Mouse (Mus musculus) MEL (cell line): ENCODE results near the gene Nrcam. TPM values are rescaled to one million over a fixed set of nuclear protein-coding genes. Genes with fewer than 3 reads are reported as not detected.

Source experiments
- DNase-seq: peaks from one replicate; pipeline ENCODE4 v3.0.0; 2011; ENCODE audit warnings: low read depth, low spot score
- H3K27ac ChIP-seq: 2 replicates; pipeline ENCODE4 v1.5.1; 2012; ENCODE audit warnings: low read depth, mild to moderate bottlenecking, control low read depth, low read length, moderate library complexity; ENCODE audit not compliant: control insufficient read depth
- H3K27me3 ChIP-seq, 2 experiments: fragments of 150-350 bp in 1 of 2; sonication (generic) in 1 of 2; 2 replicates each; pipeline ENCODE4 v1.6.1; 2012; ENCODE audit warnings: low read length in 2 of 2, mild to moderate bottlenecking in 2 of 2, improper control_type of control experiment in 1 of 2, moderate library complexity in 1 of 2; ENCODE audit not compliant: insufficient read depth in 2 of 2, control insufficient read depth in 1 of 2
- H3K36me3 ChIP-seq, 2 experiments: 2 replicates each; pipeline ENCODE4 v1.6.1; 2012 to 2014; ENCODE audit warnings: low read length in 2 of 2, improper control_type of control experiment in 1 of 2, inconsistent platforms in 1 of 2, mild to moderate bottlenecking in 1 of 2; ENCODE audit not compliant: insufficient read depth in 2 of 2, control insufficient read depth in 1 of 2
- H3K4me1 ChIP-seq, 2 experiments: fragments of 150-350 bp in 1 of 2; sonication (generic) in 1 of 2; 2 replicates each; pipeline ENCODE4 v1.6.1; 2012; ENCODE audit warnings: low read length in 2 of 2, improper control_type of control experiment in 1 of 2, mild to moderate bottlenecking in 1 of 2; ENCODE audit not compliant: insufficient read depth in 2 of 2, control insufficient read depth in 1 of 2
- H3K4me3 ChIP-seq, 2 experiments: fragments of 150-350 bp in 1 of 2; sonication (generic) in 1 of 2; 2 replicates each; pipeline ENCODE4 v1.5.1; 2012; ENCODE audit warnings: low read depth in 2 of 2, low read length in 2 of 2, mild to moderate bottlenecking in 2 of 2, moderate library complexity in 2 of 2, control low read depth in 1 of 2, improper control_type of control experiment in 1 of 2; ENCODE audit not compliant: control insufficient read depth in 1 of 2, insufficient read depth in 1 of 2
- H3K79me2 ChIP-seq: 2 replicates; pipeline ENCODE4 v1.6.1; 2012; ENCODE audit warnings: mild to moderate bottlenecking, low read length, moderate library complexity; ENCODE audit not compliant: control insufficient read depth, poor library complexity, insufficient read depth
- H3K9ac ChIP-seq: 2 replicates; pipeline ENCODE4 v1.6.1; 2012; ENCODE audit warnings: low read depth, mild to moderate bottlenecking, control low read depth, low read length, moderate library complexity; ENCODE audit not compliant: control insufficient read depth, poor library complexity, severe bottlenecking
- H3K9me3 ChIP-seq: fragments of 150-350 bp; sonication (generic); replicated peaks from 2 replicates; pipeline ENCODE4 v1.6.1; 2012; ENCODE audit warnings: mild to moderate bottlenecking, low read length, improper control_type of control experiment, moderate library complexity; ENCODE audit not compliant: insufficient read depth
- BHLHE40 ChIP-seq: IDR thresholded peaks from 2 replicates; pipeline ENCODE4 v1.6.1; 2012; ENCODE audit warnings: low read depth, mild to moderate bottlenecking, inconsistent platforms, low read length, improper control_type of control experiment, borderline replicate concordance
- CHD1 ChIP-seq: IDR thresholded peaks from 2 replicates; pipeline ENCODE4 v1.6.1; 2012; ENCODE audit warnings: low read depth, mild to moderate bottlenecking, inconsistent platforms, low read length, improper control_type of control experiment
- CHD2 ChIP-seq: IDR thresholded peaks from 2 replicates; pipeline ENCODE4 v1.6.1; 2011; ENCODE audit warnings: low read length, improper control_type of control experiment
- CTCF ChIP-seq, 3 experiments: IDR thresholded peaks in 2 of 3; conservative IDR thresholded peaks in 1 of 3; 2 replicates each; pipeline ENCODE4 v1.5.1; 2011 to 2012; ENCODE audit warnings: low read length in 3 of 3, low read depth in 2 of 3, mild to moderate bottlenecking in 2 of 3, improper control_type of control experiment in 1 of 3, inconsistent platforms in 1 of 3, mixed read lengths in 1 of 3, moderate library complexity in 1 of 3; ENCODE audit not compliant: control insufficient read depth in 1 of 3, insufficient read depth in 1 of 3, poor library complexity in 1 of 3, severe bottlenecking in 1 of 3
- E2F4 ChIP-seq: IDR thresholded peaks from 2 replicates; pipeline ENCODE4 v1.6.1; 2011; ENCODE audit warnings: low read depth, low read length, improper control_type of control experiment, borderline replicate concordance
- ELF1 ChIP-seq: IDR thresholded peaks from 2 replicates; pipeline ENCODE4 v1.6.1; 2014; ENCODE audit warnings: low read depth, mild to moderate bottlenecking, inconsistent platforms, low read length, improper control_type of control experiment, moderate library complexity
- ETS1 ChIP-seq: IDR thresholded peaks from 2 replicates; pipeline ENCODE4 v1.6.1; 2012; ENCODE audit warnings: low read depth, mild to moderate bottlenecking, inconsistent platforms, low read length, improper control_type of control experiment, moderate library complexity
- JUND ChIP-seq: IDR thresholded peaks from 2 replicates; pipeline ENCODE4 v1.6.1; 2011; ENCODE audit warnings: low read depth, mild to moderate bottlenecking, improper control_type of control experiment, low read length
- MAX ChIP-seq: IDR thresholded peaks from 2 replicates; pipeline ENCODE4 v1.6.1; 2011; ENCODE audit warnings: low read length, improper control_type of control experiment
- MAZ ChIP-seq: IDR thresholded peaks from 2 replicates; pipeline ENCODE4 v1.6.1; 2012; ENCODE audit warnings: low read depth, mild to moderate bottlenecking, inconsistent platforms, low read length, improper control_type of control experiment
- MEF2A ChIP-seq: IDR thresholded peaks from 2 replicates; pipeline ENCODE4 v1.6.1; 2014; ENCODE audit warnings: low read depth, mild to moderate bottlenecking, inconsistent platforms, low read length, improper control_type of control experiment; ENCODE audit not compliant: poor library complexity, insufficient replicate concordance, severe bottlenecking; ENCODE audit errors: extremely low read depth
- MXI1 ChIP-seq: IDR thresholded peaks from 2 replicates; pipeline ENCODE4 v1.6.1; 2011; ENCODE audit warnings: mild to moderate bottlenecking, low read depth, low read length, improper control_type of control experiment
- MYB ChIP-seq: IDR thresholded peaks from 2 replicates; pipeline ENCODE4 v1.6.1; 2011; ENCODE audit warnings: mild to moderate bottlenecking, low read depth, low read length, improper control_type of control experiment
- MYC ChIP-seq: IDR thresholded peaks from 2 replicates; pipeline ENCODE4 v1.6.1; 2011; ENCODE audit warnings: low read depth, mild to moderate bottlenecking, low read length, improper control_type of control experiment, moderate library complexity
- NELFE ChIP-seq: IDR thresholded peaks from 2 replicates; pipeline ENCODE4 v1.6.1; 2011; ENCODE audit warnings: low read depth, low read length, improper control_type of control experiment
- POLR2A ChIP-seq, 2 experiments: IDR thresholded peaks; 2 replicates each; pipeline ENCODE4 v1.6.1; 2011 to 2012; ENCODE audit warnings: low read length in 2 of 2, mild to moderate bottlenecking in 2 of 2, control low read depth in 1 of 2, improper control_type of control experiment in 1 of 2, low read depth in 1 of 2, moderate library complexity in 1 of 2; ENCODE audit not compliant: control insufficient read depth in 1 of 2, insufficient read depth in 1 of 2, poor library complexity in 1 of 2
- POLR2AphosphoS2 ChIP-seq: IDR thresholded peaks from 2 replicates; pipeline ENCODE4 v1.6.1; 2011; ENCODE audit warnings: low read length, improper control_type of control experiment
- POLR2AphosphoS5 ChIP-seq: IDR thresholded peaks from 2 replicates; pipeline ENCODE4 v1.6.1; 2012; ENCODE audit warnings: low read depth, borderline replicate concordance, mild to moderate bottlenecking, inconsistent platforms, low read length, moderate library complexity, mixed read lengths
- RAD21 ChIP-seq: IDR thresholded peaks from 2 replicates; pipeline ENCODE4 v1.6.1; 2011; ENCODE audit warnings: mild to moderate bottlenecking, low read depth, low read length, improper control_type of control experiment
- RCOR1 ChIP-seq: IDR thresholded peaks from 2 replicates; pipeline ENCODE4 v1.6.1; 2012; ENCODE audit warnings: low read depth, mild to moderate bottlenecking, inconsistent platforms, low read length, improper control_type of control experiment
- SIN3A ChIP-seq: IDR thresholded peaks from 2 replicates; pipeline ENCODE4 v1.6.1; 2012; ENCODE audit warnings: low read length, improper control_type of control experiment, inconsistent platforms
- SMC3 ChIP-seq: IDR thresholded peaks from 2 replicates; pipeline ENCODE4 v1.6.1; 2011; ENCODE audit warnings: low read depth, low read length, improper control_type of control experiment
- TAL1 ChIP-seq: IDR thresholded peaks from 2 replicates; pipeline ENCODE4 v1.6.1; 2012; ENCODE audit warnings: mild to moderate bottlenecking, inconsistent platforms, low read length, moderate library complexity, mixed read lengths
- TBP ChIP-seq: IDR thresholded peaks from 2 replicates; pipeline ENCODE4 v1.8.0; 2011; ENCODE audit warnings: low read depth, low read length, improper control_type of control experiment
- UBTF ChIP-seq: IDR thresholded peaks from 2 replicates; pipeline ENCODE4 v1.6.1; 2012; ENCODE audit warnings: low read depth, mild to moderate bottlenecking, inconsistent platforms, low read length, improper control_type of control experiment, moderate library complexity, borderline replicate concordance; ENCODE audit not compliant: insufficient read depth
- USF1 ChIP-seq: IDR thresholded peaks from 2 replicates; pipeline ENCODE4 v1.6.1; 2014; ENCODE audit warnings: low read depth, mild to moderate bottlenecking, inconsistent platforms, low read length, improper control_type of control experiment, moderate library complexity
- ZKSCAN1 ChIP-seq: IDR thresholded peaks from 2 replicates; pipeline ENCODE4 v1.6.1; 2012; ENCODE audit warnings: low read depth, mild to moderate bottlenecking, inconsistent platforms, low read length, improper control_type of control experiment, moderate library complexity
- ZMIZ1 ChIP-seq: IDR thresholded peaks from 2 replicates; pipeline ENCODE4 v1.6.1; 2012; ENCODE audit warnings: low read depth, mild to moderate bottlenecking, inconsistent platforms, low read length, improper control_type of control experiment, moderate library complexity
- ZNF384 ChIP-seq: IDR thresholded peaks from 2 replicates; pipeline ENCODE4 v1.6.1; 2012; ENCODE audit warnings: low read depth, mild to moderate bottlenecking, inconsistent platforms, low read length, improper control_type of control experiment
- polyA plus RNA-seq, 2 experiments: library from polyadenylated mRNA; stranded (reverse) in 1 of 2; unstranded in 1 of 2; fragments of >175 nt in 1 of 2; fragments of >200 nt in 1 of 2; gene quantifications; 2 replicates each; pipeline versions ENCODE4 v1.2.1 to v1.2.4; 2012; ENCODE audit warnings: low replicate concordance in 2 of 2, low read depth in 1 of 2; ENCODE audit not compliant: insufficient read length in 2 of 2, insufficient read depth in 1 of 2, missing spikeins in 1 of 2
- total RNA-seq: library from RNA; depleted of rRNA; stranded (reverse); fragments of 300-350 nt; gene quantifications from 2 replicates; pipeline ENCODE4 v1.2.3, GENCODE M21; 2012

The Nrcam gene
- total and polyA plus RNA-seq, 3 experiments = not detected

DNA sequence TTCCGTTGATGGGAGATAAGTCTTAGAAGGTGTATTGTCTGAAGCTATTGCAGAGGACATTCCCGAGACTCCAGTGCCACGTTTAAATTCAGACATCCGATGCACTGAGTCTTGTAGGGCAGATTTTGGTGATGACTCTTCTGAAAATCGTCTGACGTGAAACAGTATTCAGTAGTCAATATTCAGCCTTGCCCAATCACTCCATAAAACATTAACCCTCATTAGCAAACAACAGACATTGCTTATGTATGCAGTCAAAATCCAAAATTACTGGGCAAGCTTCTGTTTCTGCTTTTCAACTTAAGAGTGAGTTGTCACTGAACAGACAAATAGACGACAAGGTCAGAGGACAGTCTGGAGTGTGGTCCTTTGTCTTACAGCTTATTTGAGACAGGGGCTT is 57.7 kb downstream of the Nrcam start:
- no peak for DNase-seq
- TF ChIP-seq POLR2A (IDR thresholded peaks at IDR 0.05; ENCODE audit: control insufficient read depth in 1 of 2, insufficient read depth in 1 of 2, low read depth in 1 of 2, low read length in 2 of 2, poor library complexity in 1 of 2) (no peak), RAD21 (no peak), CHD2 (no peak), MXI1 (no peak), POLR2AphosphoS2 (no peak), UBTF (no peak), MAZ (no peak), ZMIZ1 (no peak), TBP (no peak), CTCF (IDR thresholded peaks at IDR 0.05 in 2 of 3, conservative IDR thresholded peaks at IDR 0.05 in 1 of 3; ENCODE audit: control insufficient read depth in 1 of 3, insufficient read depth in 1 of 3, low read depth in 2 of 3, low read length in 3 of 3, poor library complexity in 1 of 3, severe bottlenecking in 1 of 3) (no peak), E2F4 (no peak), SMC3 (no peak), CHD1 (no peak), SIN3A (no peak), POLR2AphosphoS5 (no peak), MEF2A (no peak), TAL1 (no peak), BHLHE40 (no peak), JUND (no peak)
- TF ChIP-seq, all 39 proteins: peak for 0
- Histone ChIP-seq H3K4me3 (no peak overlapping the region), H3K79me2 (no peaks in the 10 kb centered on the region), H3K4me1 (no peaks in the 10 kb centered on the region), H3K9me3 (no peaks in the 10 kb centered on the region), H3K27me3 (no peaks in the 10 kb centered on the region), H3K36me3 (no peaks in the 10 kb centered on the region), H3K27ac (no peak overlapping the region), H3K9ac (no peak overlapping the region)

DNA sequence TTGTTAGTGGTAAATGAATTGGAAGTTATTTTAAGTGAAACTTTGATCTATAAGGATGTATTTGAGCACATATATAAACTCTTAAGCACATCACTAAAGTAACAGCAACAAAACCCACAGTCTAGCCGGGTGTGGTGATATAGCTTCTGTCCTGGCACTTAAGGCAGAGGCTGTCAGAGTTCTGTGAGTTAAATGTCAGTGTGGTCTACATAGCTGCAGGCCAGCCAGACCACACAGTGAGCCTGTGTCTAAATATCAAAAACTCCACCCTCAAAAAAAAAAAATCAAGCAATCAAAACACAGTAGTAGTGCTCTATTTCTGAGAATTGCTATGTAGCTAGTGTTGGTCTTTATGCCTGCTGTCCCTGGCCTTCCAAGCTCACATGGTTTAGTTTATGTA is 59.5 kb downstream of the Nrcam start:
- H3K4me1 ChIP-seq = no peaks in the 10 kb centered on the region
- no peak overlapping the region for H3K9ac ChIP-seq
- no peak overlapping the region for H3K27ac ChIP-seq
- TF ChIP-seq SMC3 = no peak
- no peak for TF ChIP-seq UBTF
- no peak for TF ChIP-seq POLR2AphosphoS2
- TF ChIP-seq ZKSCAN1 = no peak
- TF ChIP-seq USF1 = no peak
- no peak for TF ChIP-seq MYB
- no peak for TF ChIP-seq JUND
- no peak for TF ChIP-seq MYC
- no peak for TF ChIP-seq RCOR1
- no peak for TF ChIP-seq ELF1
- TF ChIP-seq SIN3A = no peak
- TF ChIP-seq ZNF384 = no peak
- TF ChIP-seq TAL1 = no peak
- TF ChIP-seq MAX = no peak
- no peak for TF ChIP-seq E2F4
- no peak for TF ChIP-seq NELFE
- TF ChIP-seq CHD2 = no peak
- TF ChIP-seq ETS1 = no peak
- TF ChIP-seq, all 39 proteins: peak for 0
- H3K27me3 ChIP-seq = no peaks in the 10 kb centered on the region
- H3K9me3 ChIP-seq = no peaks in the 10 kb centered on the region
- no peak for DNase-seq
- H3K36me3 ChIP-seq = no peaks in the 10 kb centered on the region
- H3K79me2 ChIP-seq = no peaks in the 10 kb centered on the region
- H3K4me3 ChIP-seq = no peak overlapping the region
